Mouse (Mus musculus) mouse embryonic stem cell (cell line): ENCODE results near the gene Mrpl49.

ENCODE experiments used
- in situ Hi-C, 2 experiments: fragments of 300-500 bp; cut with MboI; formaldehyde crosslinking; loops; 1 replicate in 1 of 2; 3 replicates in 1 of 2; pipeline ENCODE4 v1.14.3; 2019 to 2020; ENCODE audit warnings: low sequenced_read_pairs in 2 of 2, low pct_unique_long_range_greater_than_20kb in 1 of 2, mixed read lengths in 1 of 2; ENCODE audit not compliant: unreplicated experiment in 1 of 2

Gene Mrpl49

DNA sequence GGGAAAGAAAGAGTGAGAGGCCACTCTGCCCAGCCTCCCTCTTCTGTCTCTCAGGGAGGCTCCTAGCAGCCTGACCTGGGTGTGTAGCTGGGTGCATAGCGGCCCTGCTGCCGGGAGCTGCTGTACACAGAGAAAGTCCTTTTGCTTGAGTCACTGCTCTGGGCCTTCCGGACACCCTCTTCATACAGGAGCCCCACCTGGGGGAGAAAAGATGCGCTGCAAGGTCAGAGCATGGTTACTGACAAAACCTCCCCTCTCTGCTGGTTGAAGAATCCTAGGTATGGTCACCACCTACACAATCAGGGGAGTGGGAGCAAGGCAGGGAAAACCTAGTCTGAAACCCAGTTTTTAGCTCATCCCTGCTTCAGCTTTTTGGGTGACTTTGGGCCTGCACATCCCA, 11.4 kb upstream of the Mrpl49 start:
- in situ Hi-C loops, result no loop called here

GRCm38 (mm10) chr19:6067724-6068415, 10.3 kb upstream of the Mrpl49 start, which contains the start of gene Tm7sf2:
Gene Tm7sf2 (minus strand): TSS chr19:6068373.
- in situ Hi-C loops, result no loop called here

DNA sequence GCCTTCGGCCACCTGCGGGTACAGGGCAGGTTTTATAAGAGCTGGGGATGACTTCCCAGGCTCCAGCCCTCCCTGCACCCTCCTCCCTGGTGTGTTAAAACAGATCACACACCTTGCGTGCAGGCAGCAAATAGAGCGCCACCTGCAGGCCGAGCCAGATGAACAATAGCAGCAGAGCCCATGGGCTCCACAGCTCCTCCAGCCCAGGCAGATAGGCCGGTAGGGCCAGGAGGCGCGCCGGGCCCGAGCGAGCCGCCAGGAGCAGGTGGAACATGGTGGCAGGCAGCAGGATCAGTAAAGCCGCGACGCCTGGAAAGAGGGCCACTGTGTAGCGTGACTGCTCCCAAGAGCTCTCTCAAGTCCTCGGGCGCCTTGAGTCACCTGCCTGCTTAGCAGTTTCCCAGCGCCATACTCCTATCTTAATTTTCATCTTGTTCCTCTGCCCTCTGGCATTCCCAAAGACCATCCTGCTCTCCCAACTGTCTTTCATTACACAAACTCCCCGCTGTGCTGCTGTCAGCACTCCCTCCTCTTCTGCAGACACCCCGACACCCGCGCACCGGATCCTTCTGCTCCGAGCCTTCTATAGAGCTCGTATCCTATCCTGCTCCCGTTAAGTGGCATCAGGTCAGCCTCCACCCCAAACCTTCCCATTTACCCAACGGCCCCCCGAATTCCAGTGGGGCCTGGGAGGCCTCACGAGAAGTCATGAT, 9.6 kb upstream of the Mrpl49 start:
- in situ Hi-C loops, result no loop called here

DNA sequence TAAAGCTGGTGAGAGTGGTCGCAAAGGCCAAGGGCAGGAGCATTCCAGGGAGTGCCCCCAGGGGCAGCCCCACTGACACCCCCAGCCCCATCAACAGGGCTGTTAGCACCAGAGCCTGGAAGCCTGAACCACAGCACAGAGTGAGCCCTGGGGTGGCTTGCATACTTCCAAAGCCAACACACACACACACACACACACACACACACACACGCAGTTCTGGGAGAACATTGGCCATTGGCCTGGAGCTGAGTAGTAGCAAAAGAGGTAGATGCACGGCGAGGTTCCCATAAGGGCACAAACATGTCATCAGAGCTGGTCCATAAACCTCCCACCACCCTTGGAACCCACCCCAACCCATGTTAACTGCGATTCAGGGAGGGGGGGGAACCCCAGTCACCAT, 9.0 kb upstream of the Mrpl49 start:
- in situ Hi-C loops, result no loop called here

DNA sequence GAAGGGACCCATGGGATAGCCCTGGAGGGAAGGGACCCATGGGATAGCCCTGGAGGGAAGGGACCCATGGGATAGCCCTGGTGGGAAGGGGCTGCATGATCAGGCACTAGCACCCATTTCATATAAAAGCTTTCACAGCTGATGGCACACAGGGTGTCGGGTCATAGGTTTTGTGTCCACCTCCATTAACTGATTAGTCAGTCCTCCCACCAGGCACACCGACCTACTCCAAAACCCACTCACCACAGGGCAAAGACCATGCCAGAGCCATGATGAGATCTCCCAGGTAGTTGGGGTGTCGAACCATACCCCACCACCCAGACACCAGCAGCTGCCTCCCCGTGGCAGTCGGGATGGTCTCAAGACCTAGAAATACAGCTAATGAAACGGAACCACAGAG, 5.5 kb upstream of the Mrpl49 start:
- in situ Hi-C loops, result no loop called here

- in situ Hi-C loops, result no loop called here
Observed at GRCm38 (mm10) chr19:6062418-6062817, 4.8 kb upstream of the Mrpl49 start.

- in situ Hi-C loops, result no loop called here
Observed at GRCm38 (mm10) chr19:6061641-6062302, 4.2 kb upstream of the Mrpl49 start.

DNA sequence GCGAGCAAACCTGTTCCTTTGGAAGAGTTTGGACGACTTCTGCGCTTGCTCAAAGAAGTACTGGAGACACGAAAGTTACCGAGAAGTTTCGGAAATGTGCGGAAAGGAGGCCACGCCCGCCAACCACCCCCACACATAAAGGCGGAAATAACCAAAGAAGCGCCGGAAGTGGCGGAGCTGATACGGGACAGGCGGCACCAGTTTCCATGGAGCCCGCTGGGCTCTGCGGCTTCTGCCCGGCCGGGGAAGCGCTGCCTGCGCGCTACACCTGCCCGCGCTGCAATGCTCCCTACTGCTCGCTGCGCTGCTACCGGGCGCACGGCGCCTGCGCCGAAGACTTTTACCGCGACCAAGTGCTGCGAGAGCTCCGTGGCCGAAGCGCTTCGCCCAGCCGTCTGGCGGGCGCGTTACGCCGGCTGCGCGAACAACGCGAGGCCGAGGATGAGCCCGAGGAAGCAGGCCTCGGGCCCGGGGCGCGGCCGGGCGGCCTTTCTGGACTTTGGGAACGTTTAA, 3.5 kb upstream of the Mrpl49 start, which contains the start of gene Znhit2:
Gene Znhit2, plus strand, starts transcription at position 172 of the 513 bp plus-strand sequence.
- in situ Hi-C loops, result no loop called here

DNA sequence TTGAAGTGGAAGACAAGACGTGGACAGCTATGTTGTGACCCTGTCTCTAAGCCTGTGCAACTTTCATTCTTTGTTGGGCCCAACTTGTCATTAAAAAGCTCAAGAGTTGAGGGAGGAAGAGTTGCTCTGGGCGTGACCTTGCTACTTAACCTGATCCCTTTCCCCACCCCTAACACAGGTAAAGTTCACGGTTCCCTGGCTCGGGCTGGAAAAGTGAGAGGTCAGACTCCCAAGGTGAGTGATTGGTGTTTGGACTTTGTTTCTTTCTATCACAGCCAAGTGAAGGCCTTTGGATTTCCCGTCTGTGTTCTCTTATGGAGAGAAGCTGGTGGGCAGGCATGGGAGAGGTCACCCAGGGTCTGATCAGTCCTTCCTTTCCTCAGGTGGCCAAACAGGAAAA, 1.4 kb upstream of the Mrpl49 start:
- in situ Hi-C loops, result no loop called here

DNA sequence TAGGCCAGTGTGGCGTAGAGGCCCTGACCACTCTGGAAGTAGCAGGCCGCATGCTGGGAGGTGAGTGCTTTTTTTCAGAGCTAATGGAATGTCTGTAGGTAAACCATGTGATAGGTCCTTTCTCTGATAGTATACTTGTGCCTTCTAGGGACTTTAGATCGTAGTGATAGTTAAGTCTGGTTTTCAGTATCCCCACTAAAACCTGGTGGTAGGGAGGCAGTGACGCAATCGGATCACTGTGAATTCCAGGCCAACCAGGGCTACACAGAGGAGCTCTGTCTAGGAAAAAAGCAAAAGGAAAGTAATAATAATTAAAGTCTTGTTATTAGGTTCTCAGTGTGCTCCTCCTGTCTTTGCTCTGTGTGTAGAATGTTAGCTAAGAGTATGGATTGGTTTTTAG, 928 bp upstream of the Mrpl49 start:
- in situ Hi-C loops, result no loop called here

- in situ Hi-C loops, result no loop called here
Observed at GRCm38 (mm10) chr19:6056696-6057095, 889 bp downstream of the Mrpl49 start.

DNA sequence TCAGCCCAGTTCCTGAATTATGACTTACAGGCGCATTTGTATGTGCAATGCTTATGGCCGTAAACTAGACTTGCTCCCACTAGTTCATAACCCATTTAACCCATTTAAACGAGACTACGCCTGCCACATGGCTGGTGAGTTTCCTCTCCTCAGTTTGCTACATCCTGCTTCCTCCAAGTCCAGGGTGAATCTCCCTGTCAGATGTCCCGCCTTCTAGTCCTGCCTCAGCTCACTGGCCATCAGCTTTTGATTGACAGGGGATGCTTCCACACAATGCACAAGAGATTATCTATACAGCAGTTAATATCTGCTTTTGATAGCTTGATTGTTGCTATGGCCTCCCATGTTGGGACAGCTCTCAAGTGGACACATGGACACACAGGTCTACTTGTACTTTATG, 3.3 kb downstream of the Mrpl49 start:
- in situ Hi-C loops, result no loop called here

DNA sequence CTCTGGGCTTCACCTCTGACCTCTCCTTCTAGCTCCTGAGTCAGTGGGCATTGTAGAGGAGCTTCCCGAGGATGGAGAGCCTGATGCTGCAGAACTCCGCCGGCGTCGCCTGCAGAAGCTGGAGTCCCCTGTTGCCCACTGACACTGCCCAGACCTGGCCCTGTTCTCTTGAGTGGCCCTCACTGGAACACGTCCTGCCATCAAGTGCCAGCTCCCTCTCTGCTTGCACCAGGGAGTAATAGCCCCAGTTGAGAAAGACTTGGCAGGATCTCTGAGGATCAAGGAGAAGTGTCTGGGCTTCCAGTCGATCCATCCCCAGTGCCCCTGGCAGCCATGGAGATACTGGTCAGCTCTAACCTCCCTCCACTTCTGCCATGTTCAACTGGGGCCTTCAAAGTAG, 5.1 kb downstream of the Mrpl49 start:
- in situ Hi-C loops, result no loop called here

DNA sequence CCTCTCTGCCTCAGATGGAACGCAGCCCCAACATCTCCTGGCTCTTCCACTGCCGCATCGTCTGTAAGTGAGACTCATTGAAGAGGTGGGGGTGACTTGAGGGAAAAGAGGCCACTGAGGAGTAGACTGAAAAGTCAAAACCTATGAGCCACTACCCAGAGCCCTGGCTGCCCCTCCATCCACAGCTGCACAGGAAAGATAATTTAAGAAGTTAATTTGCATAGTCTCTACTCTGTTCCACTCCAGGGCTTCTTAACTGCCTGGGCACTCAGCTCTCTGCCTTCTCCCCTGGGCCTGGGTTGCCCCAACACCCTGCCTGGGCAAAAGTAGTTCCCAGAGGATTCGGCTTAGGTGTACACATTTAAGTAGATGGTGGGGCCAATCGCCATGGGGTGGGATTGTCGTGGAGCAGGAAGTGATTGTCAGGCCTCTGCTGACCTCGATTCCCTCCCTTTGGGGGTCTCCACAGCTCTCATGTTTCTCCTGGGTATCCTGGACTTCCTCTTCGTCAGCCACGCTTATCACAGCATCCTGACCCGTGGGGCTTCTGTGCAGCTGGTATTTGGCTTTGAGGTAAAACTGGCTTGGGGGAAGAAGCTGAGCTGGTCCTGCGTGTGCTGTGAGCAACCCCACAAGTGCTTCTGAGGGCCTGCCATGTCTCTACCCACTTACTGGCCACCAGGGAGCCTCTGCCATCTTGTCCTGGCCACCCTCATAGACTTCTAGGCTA, 8.7 kb downstream of the Mrpl49 start:
- in situ Hi-C loops, result no loop called here

DNA sequence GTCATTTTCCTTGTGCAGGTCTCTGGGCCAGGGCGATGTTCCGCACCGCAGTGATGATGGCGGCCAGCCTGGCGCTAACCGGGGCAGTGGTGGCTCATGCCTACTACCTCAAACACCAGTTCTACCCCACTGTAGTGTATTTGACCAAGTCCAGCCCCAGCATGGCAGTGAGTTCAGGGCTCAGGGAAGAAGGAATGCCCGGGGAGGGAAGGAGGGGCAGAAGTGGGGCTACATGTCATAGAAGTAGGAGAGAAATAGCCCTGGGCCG, 9.8 kb downstream of the Mrpl49 start:
- in situ Hi-C loops, result no loop called here

DNA sequence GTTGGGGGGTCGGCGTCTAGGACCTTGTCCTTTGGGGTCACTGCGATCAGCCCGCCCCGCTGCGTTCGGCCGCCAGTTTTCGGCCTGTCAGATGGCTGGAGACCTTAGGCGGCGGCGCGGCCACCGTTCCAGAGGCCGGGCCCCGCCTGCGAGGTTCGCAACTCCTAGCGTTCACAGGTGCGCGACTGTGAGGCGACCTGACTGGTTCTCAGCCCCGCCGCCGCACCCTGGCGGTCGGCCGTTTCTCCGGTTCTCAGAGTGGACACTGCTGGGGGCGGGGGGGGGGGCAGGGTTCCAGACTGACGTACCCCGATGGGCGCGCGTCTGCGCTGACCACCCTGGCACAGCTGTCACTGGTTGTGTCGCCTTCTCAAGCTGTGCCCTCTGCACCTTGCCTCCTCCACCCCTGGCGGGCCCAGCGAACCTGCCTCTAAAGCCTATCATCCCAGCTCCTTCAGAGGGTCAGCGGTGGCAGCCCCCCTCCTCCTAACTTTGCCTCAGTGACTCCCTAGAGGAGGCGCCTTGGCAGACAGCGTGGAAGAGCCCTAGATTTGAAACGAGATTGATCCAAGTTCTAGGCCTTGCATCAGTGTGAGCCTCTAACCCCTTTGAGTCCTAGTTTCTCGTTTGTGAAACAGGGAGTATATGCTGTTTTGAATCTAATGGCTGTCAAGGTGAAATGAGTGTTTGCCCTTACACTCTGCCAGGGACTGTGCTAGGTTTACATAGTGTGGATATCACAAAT, 10.3 kb downstream of the Mrpl49 start:
- in situ Hi-C loops, result no loop called here

DNA sequence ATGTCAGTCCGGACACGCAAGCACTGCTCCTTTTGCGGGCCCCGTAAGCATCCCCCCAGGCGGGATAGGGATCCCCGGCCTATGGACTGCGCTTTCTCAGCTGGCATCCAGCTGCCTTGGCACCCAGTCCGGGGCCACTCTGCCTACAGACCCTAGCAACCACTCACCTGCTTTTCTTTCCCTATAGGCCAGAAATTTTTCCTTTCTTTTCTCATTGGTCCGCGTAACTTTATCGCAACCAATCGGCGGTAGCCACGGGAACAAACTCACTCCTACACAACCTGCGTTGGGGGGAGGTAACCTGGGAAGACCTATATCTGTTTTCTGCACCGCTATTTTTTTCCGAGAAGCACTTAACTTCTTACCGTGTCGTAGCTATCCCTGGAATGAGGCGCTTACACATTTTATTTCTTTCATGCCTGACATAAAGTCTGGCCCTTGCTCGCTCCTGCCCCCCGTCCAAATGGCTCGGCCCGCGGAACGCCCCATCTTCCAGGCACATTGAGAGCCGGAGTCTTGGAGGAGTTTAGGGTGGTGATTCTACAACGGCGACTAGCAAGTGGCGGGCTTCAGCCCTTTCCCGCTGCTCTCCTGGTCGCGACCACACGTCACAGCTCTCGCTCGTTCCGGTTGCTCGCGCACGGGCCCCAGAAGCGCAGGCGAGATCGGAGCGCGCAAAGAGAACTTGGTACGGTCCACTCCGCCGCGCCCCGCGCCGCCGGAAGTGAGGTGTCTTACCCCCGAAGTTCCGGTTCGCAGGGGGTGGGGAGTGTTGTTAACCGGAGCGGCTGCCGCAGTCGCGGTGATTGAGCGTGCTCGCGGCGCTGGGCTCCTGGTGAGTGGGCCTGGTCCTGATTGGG, 11.1 kb downstream of the Mrpl49 start, which contains the start of gene Syvn1:
Gene Syvn1, plus strand, starts transcription at position 283 of the 860 bp plus-strand sequence.
- in situ Hi-C loops, result no loop called here
